Mouse (Mus musculus) heart, postnatal 0 days (tissue): ENCODE measurements around the gene Prtg.

ENCODE experiments used
- CTCF ChIP-seq: IDR thresholded peaks from 2 replicates; pipeline ENCODE4 v1.5.1; 2016; ENCODE audit warnings: antibody characterized with exemption, control low read depth, low read depth
- EP300 ChIP-seq: IDR thresholded peaks from 2 replicates; pipeline ENCODE4 v1.6.1; 2016; ENCODE audit warnings: antibody characterized with exemption, low read depth

GRCm38 (mm10) chr9:72808586-72808985, 1.9 kb downstream of the Prtg start:
- TF ChIP-seq CTCF (no peak), EP300 (no peak)
